ENCODE assay signal across 18 mouse cellular contexts in genomic region chr16:32881538-32881937, GRCm38 (mm10). TPM values are rescaled to one million over a fixed set of nuclear protein-coding genes. Genes with fewer than 3 reads are reported as not detected.
DNase-seq lines count a peak whose midpoint lies in the region; ATAC-seq and TF ChIP-seq lines count a peak whose summit lies in the region.
"Had no signal": no experiment of that assay in that cellular context is flagged by ENCODE, and none has a peak within 500 bp of the region (broad histone marks: within the 10 kb centered on the region; RNA-seq: fewer than 3 reads in every experiment).

No protein-coding gene starts in this region.

- no peak for TF ChIP-seq POLR2A in MEL (IDR thresholded peaks at IDR 0.05; ENCODE audit: control insufficient read depth in 1 of 2, insufficient read depth in 1 of 2, low read depth in 1 of 2, low read length in 2 of 2, poor library complexity in 1 of 2)

- H3K9me3 ChIP-seq in MEL (replicated peaks; ENCODE audit: insufficient read depth, low read length): no peaks in the 10 kb centered on the region
- H3K9me3 ChIP-seq in stomach, postnatal 0 days (ENCODE audit: control insufficient read depth, low read length): no peaks in the 10 kb centered on the region
- H3K9me3 ChIP-seq: embryonic facial prominence, embryonic 12.5 days; forebrain, embryonic 15.5 days; hindbrain, embryonic 12.5 days had no signal

- no peak overlapping the region for H3K4me2 ChIP-seq in stomach, postnatal 0 days (replicated peaks; ENCODE audit: low read depth)
- H3K4me2 ChIP-seq: embryonic facial prominence, embryonic 12.5 days; forebrain, embryonic 15.5 days; hindbrain, embryonic 12.5 days had no signal

- no peak for ATAC-seq in stomach, postnatal 0 days (ENCODE audit: low FRiP score, low TSS enrichment)
- ATAC-seq: forebrain, embryonic 15.5 days; hindbrain, embryonic 16.5 days had no signal

- no peak overlapping the region for H3K4me3 ChIP-seq in gastrocnemius, adult 2 months
- H3K4me3 ChIP-seq in layer of hippocampus, adult 2 months: no peak overlapping the region
- H3K4me3 ChIP-seq in MEL (ENCODE audit: control insufficient read depth in 1 of 2, insufficient read depth in 1 of 2, low read depth in 2 of 2, low read length in 2 of 2): no peak overlapping the region
- no peak overlapping the region for H3K4me3 ChIP-seq in stomach, postnatal 0 days (ENCODE audit: low read depth, low read length)
- H3K4me3 ChIP-seq: embryonic facial prominence, embryonic 12.5 days; forebrain, embryonic 15.5 days; hindbrain, embryonic 12.5 days had no signal

- peaks cover 0 to 7% of the 10 kb centered on the region in 2 experiments; a peak in 3 of 4 replicates for H3K4me1 ChIP-seq in MEL (ENCODE audit: control insufficient read depth in 1 of 2, insufficient read depth in 2 of 2, low read length in 2 of 2)
- no peaks in the 10 kb centered on the region; the same call in 1 of the 2 replicates for H3K4me1 ChIP-seq in stomach, postnatal 0 days (replicated peaks; ENCODE audit: control insufficient read depth, insufficient read depth)

- TF ChIP-seq RAD21 in MEL (IDR thresholded peaks at IDR 0.05; ENCODE audit: low read depth, low read length): peak; percentile 10

- H3K27ac ChIP-seq in gastrocnemius, adult 2 months: no peak overlapping the region
- H3K27ac ChIP-seq in layer of hippocampus, adult 2 months: no peak overlapping the region
- no peak overlapping the region for H3K27ac ChIP-seq in MEL (ENCODE audit: control insufficient read depth, low read depth, low read length)
- H3K27ac ChIP-seq in stomach, postnatal 0 days (replicated peaks): no peak overlapping the region
- H3K27ac ChIP-seq: embryonic facial prominence, embryonic 12.5 days; forebrain, embryonic 15.5 days; hindbrain, embryonic 12.5 days had no signal

- TF ChIP-seq CTCF in gastrocnemius, adult 2 months (IDR thresholded peaks at IDR 0.05): peak; percentile 21; the same call in 1 of the 2 replicates
- peak; percentile 47 for TF ChIP-seq CTCF in layer of hippocampus, adult 2 months (conservative IDR thresholded peaks at IDR 0.05)
- peak in 1 of 3 experiments; percentile 33; a peak in 2 of 6 replicates for TF ChIP-seq CTCF in MEL (IDR thresholded peaks at IDR 0.05 in 2 of 3, conservative IDR thresholded peaks at IDR 0.05 in 1 of 3; ENCODE audit: control insufficient read depth in 1 of 3, insufficient read depth in 1 of 3, low read depth in 2 of 3, low read length in 3 of 3, poor library complexity in 1 of 3, severe bottlenecking in 1 of 3)
- TF ChIP-seq CTCF in stomach, postnatal 0 days (IDR thresholded peaks at IDR 0.05; ENCODE audit: low read depth): peak; percentile 35

- no peak for DNase-seq in gastrocnemius, adult 2 months
- no peak for DNase-seq in gastrocnemius, postnatal 10 days
- no peak for DNase-seq in layer of hippocampus, adult 2 months (ENCODE audit: low spot score in 2 of 2)
- DNase-seq in layer of hippocampus, postnatal 14 days (ENCODE audit: low spot score in 2 of 2): no peak
- no peak for DNase-seq in MEL (ENCODE audit: low read depth, low spot score)
- DNase-seq in stomach, postnatal 0 days (ENCODE audit: low spot score): no peak
- DNase-seq in cerebellum, adult 11 months: no peak
- DNase-seq: adrenal gland, postnatal 10 days; cerebellum, adult 11-12 months; cerebellum, adult 9-10 months; cerebellum, postnatal 25 days; gastrocnemius, postnatal 14 days; heart, postnatal 10 days; heart, postnatal 4 days had no signal

- H3K9ac ChIP-seq in MEL (ENCODE audit: control insufficient read depth, low read depth, low read length, poor library complexity, severe bottlenecking): no peak overlapping the region
- no peak overlapping the region for H3K9ac ChIP-seq in stomach, postnatal 0 days (ENCODE audit: low read length)
- H3K9ac ChIP-seq: embryonic facial prominence, embryonic 12.5 days; forebrain, embryonic 15.5 days; hindbrain, embryonic 12.5 days had no signal

- 87% methylated on average over 7 of the region's 7 CpGs for WGBS in stomach, postnatal 0 days

- H3K79me2 ChIP-seq in MEL (ENCODE audit: control insufficient read depth, insufficient read depth, low read length, poor library complexity): peaks cover 29% of the 10 kb centered on the region

- peaks cover 8 to 10% of the 10 kb centered on the region in 2 experiments for H3K36me3 ChIP-seq in MEL (ENCODE audit: control insufficient read depth in 1 of 2, insufficient read depth in 2 of 2, low read length in 2 of 2)
- no peaks in the 10 kb centered on the region; the same call in 1 of the 2 replicates for H3K36me3 ChIP-seq in stomach, postnatal 0 days (ENCODE audit: control insufficient read depth, insufficient read depth, low read length)

- intact Hi-C loops in gastrocnemius, adult 2 months (cut with DNase I): loop anchor here (10.0 kb wide), 1 partner anchor 187 kb away; no protein-coding TSS in a partner anchor

- H3K27me3 ChIP-seq in MEL (ENCODE audit: control insufficient read depth in 1 of 2, insufficient read depth in 2 of 2, low read length in 2 of 2): no peaks in the 10 kb centered on the region
- no peaks in the 10 kb centered on the region for H3K27me3 ChIP-seq in stomach, postnatal 0 days (ENCODE audit: control insufficient read depth, insufficient read depth, low read length)
- H3K27me3 ChIP-seq: embryonic facial prominence, embryonic 12.5 days; forebrain, embryonic 15.5 days; hindbrain, embryonic 12.5 days had no signal

- TF ChIP-seq EP300 in MEL (IDR thresholded peaks at IDR 0.05; ENCODE audit: low read depth in 1 of 2, low read length in 2 of 2): no peak
- TF ChIP-seq EP300 in stomach, postnatal 0 days (optimal IDR thresholded peaks at IDR 0.05): no peak

TF ChIP-seq in MEL, 35 proteins besides CTCF, POLR2A, EP300 and RAD21:
- TF ChIP-seq GABPA (IDR thresholded peaks at IDR 0.05; ENCODE audit: low read depth, low read length): no peak

RNA-seq across cellular contexts. Expression of gene Rubcn, which starts 4.0 kb away (rescaled TPM):
- 10 to 100 TPM; 24.0 to 28.5 TPM for total RNA-seq in gastrocnemius, adult 2 months (2021)
- 10 to 100 TPM; 33.5 to 38.6 TPM for total RNA-seq in gastrocnemius, postnatal 10 days (2021)
- 10 to 100 TPM; 59.2 to 59.3 TPM for total RNA-seq in layer of hippocampus, adult 2 months (2021)
- total RNA-seq in layer of hippocampus, postnatal 14 days (2021): 10 to 100 TPM; 54.4 to 58.6 TPM
- total RNA-seq in MEL (2012; rRNA removed): 10.2 and 10.7 TPM in 2 replicates
- polyA plus RNA-seq in MEL (2012; ENCODE audit: insufficient read depth in 1 of 2, insufficient read length in 2 of 2, low read depth in 1 of 2, low replicate concordance in 2 of 2, missing spikeins in 1 of 2): 10 to 100 TPM in 1 of 2 experiments, not detected in 1; 14.6 TPM
- 7.1 and 8.3 TPM in 2 replicates for polyA plus RNA-seq in stomach, postnatal 0 days (2015; fragmentation: Nextera tagmentation; extraction: Ambion mirVana)

RNA-seq across cellular contexts. Expression of gene Fyttd1, which starts 4.2 kb away (rescaled TPM):
- total RNA-seq in gastrocnemius, adult 2 months (2021): 10 to 100 TPM; 95.0 to 95.1 TPM
- 100 to 1,000 TPM; 134 to 138 TPM for total RNA-seq in gastrocnemius, postnatal 10 days (2021)
- 100 to 1,000 TPM; 110 TPM for total RNA-seq in layer of hippocampus, adult 2 months (2021)
- 100 to 1,000 TPM; 111 to 121 TPM for total RNA-seq in layer of hippocampus, postnatal 14 days (2021)
- 74.8 and 76.0 TPM in 2 replicates for total RNA-seq in MEL (2012; rRNA removed)
- polyA plus RNA-seq in MEL (2012; ENCODE audit: insufficient read depth in 1 of 2, insufficient read length in 2 of 2, low read depth in 1 of 2, low replicate concordance in 2 of 2, missing spikeins in 1 of 2): 10 to 100 TPM in 1 of 2 experiments, not detected in 1; 44.3 TPM
- polyA plus RNA-seq in stomach, postnatal 0 days (2015; fragmentation: Nextera tagmentation; extraction: Ambion mirVana): 60.4 and 66.5 TPM in 2 replicates

RNA-seq across cellular contexts. Expression of gene Lrch3, which starts 32.4 kb away (rescaled TPM):
- total RNA-seq in gastrocnemius, adult 2 months (2021): 10 to 100 TPM; 14.1 to 16.0 TPM
- total RNA-seq in gastrocnemius, postnatal 10 days (2021): 10 to 100 TPM; 21.3 to 26.4 TPM
- 10 to 100 TPM; 41.0 to 48.2 TPM for total RNA-seq in layer of hippocampus, adult 2 months (2021)
- total RNA-seq in layer of hippocampus, postnatal 14 days (2021): 10 to 100 TPM; 36.0 to 42.8 TPM
- total RNA-seq in MEL (2012; rRNA removed): 8.6 and 9.5 TPM in 2 replicates
- polyA plus RNA-seq in MEL (2012; ENCODE audit: insufficient read depth in 1 of 2, insufficient read length in 2 of 2, low read depth in 1 of 2, low replicate concordance in 2 of 2, missing spikeins in 1 of 2): 10 to 100 TPM in 1 of 2 experiments, not detected in 1; 17.0 TPM
- 5.4 and 8.1 TPM in 2 replicates for polyA plus RNA-seq in stomach, postnatal 0 days (2015; fragmentation: Nextera tagmentation; extraction: Ambion mirVana)
